Mouse (Mus musculus) cerebellum, adult (tissue): ENCODE measurements around the gene Hoxa7.

ENCODE experiments used
- ATAC-seq: cut with Nextera tagmentation; 2 replicates; pipeline ENCODE4 v1.9.2; 2017; ENCODE audit warnings: mild to moderate bottlenecking, moderate library complexity, mixed read lengths; ENCODE audit not compliant: insufficient number of reproducible peaks, low FRiP score, low TSS enrichment

Gene Hoxa7

GRCm38 (mm10) chr6:52253511-52254500 lies 32.2 kb upstream of the Hoxa7 start:
- ATAC-seq: no peak

GRCm38 (mm10) chr6:52252775-52253376 lies 31.2 kb upstream of the Hoxa7 start:
- ATAC-seq: no peak

- no peak for ATAC-seq
Observed at GRCm38 (mm10) chr6:52252016-52252774, 30.5 kb upstream of the Hoxa7 start.

GRCm38 (mm10) chr6:52251177-52251879 lies 29.7 kb upstream of the Hoxa7 start:
- no peak for ATAC-seq

GRCm38 (mm10) chr6:52249826-52250225 lies 28.2 kb upstream of the Hoxa7 start:
- ATAC-seq: no peak

GRCm38 (mm10) chr6:52249415-52249738 lies 27.7 kb upstream of the Hoxa7 start:
- ATAC-seq: no peak

GRCm38 (mm10) chr6:52248638-52249414 lies 27.2 kb upstream of the Hoxa7 start:
- no peak for ATAC-seq

GRCm38 (mm10) chr6:52247766-52248637 lies 26.3 kb upstream of the Hoxa7 start:
- no peak for ATAC-seq

- ATAC-seq: no peak
Observed at GRCm38 (mm10) chr6:52246916-52247315, 25.3 kb upstream of the Hoxa7 start.

GRCm38 (mm10) chr6:52246403-52246803 lies 24.7 kb upstream of the Hoxa7 start:
- ATAC-seq: no peak

GRCm38 (mm10) chr6:52245757-52246142 lies 24.1 kb upstream of the Hoxa7 start, which contains the start of gene Hoxa11:
Hoxa11 (minus strand) TSS chr6:52245810.
- no peak for ATAC-seq

- ATAC-seq: no peak
Observed at GRCm38 (mm10) chr6:52245040-52245756, 23.5 kb upstream of the Hoxa7 start.

- ATAC-seq: no peak
Observed at GRCm38 (mm10) chr6:52244471-52245039, 22.9 kb upstream of the Hoxa7 start.

- ATAC-seq: no peak
Observed at GRCm38 (mm10) chr6:52243681-52244121, 22.0 kb upstream of the Hoxa7 start.

- no peak for ATAC-seq
Observed at GRCm38 (mm10) chr6:52242801-52243332, 21.2 kb upstream of the Hoxa7 start.

GRCm38 (mm10) chr6:52241001-52241621 lies 19.5 kb upstream of the Hoxa7 start:
- no peak for ATAC-seq
